Mouse (Mus musculus) adrenal gland, adult 18-20 months (tissue): ENCODE measurements around the gene Cldn16. TPM values are rescaled to one million over a fixed set of nuclear protein-coding genes. Genes with fewer than 3 reads are reported as not detected.
"Not testable (repeated sequence)": the region's sequence is repeated elsewhere in the genome, so short reads cannot be mapped to it uniquely, and the experiment has no call there.

Source experiments
- DNase-seq, 2 experiments: peaks; one replicate each; pipeline ENCODE4 v3.0.0; 2021 to 2022; ENCODE audit warnings: low spot score in 2 of 2
- long read RNA-seq, 2 experiments: library from polyadenylated mRNA; stranded (forward); transcript quantifications; one replicate each; pipeline ENCODE4 v2.0.0; 2021
- total RNA-seq, 2 experiments: library from RNA; stranded (reverse); gene quantifications; 1 replicate in 1 of 2; 2 replicates in 1 of 2; pipeline ENCODE4 v1.2.3; 2021

Cldn16 gene
- total RNA-seq: not detected
- long read RNA-seq, experiment 1: 0 reads
- long read RNA-seq, experiment 2: 0 reads

DNA sequence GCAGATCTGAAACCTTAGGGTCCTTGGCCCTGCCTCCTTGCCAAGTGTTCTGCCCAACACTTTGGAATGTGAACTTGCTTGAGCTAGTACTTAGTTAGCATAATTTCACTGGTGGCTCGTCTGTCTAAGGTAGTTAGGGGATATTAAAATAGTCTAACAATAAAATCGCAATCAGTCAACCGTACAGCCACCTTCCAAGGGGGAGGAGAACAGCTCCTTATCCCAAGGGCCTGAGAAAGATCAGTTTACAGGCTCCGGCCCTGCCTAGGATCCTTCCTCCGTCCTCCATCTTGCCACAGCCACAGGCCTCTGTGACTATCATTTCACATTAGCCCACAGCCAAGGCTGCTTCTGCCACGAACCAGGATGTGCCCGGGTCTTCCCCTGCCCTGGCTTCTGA is at the start of gene Cldn16:
TSS of gene Cldn16 (plus strand) at position 301 of the 400 bp plus-strand sequence.
- DNase-seq: no peak

DNA sequence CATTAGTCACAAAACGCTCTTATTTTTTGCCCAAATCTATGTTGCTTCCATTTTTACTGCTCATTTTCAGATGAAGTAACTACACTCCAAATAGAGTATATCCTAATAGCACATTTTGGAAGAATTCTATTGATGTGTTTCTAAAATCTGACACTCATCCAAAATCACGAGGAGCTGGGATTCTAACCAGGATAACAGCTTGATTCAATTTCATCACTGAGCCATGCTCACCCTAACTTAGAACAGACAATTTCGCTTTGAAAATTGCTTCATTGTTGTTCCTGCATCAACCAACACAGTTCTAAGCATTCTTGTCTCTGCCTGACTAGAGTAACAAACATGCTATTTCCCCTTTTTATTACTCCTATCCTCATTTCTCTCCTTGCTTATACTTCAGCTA is 44.3 kb upstream of the Cldn16 start:
- DNase-seq: no peak

DNA sequence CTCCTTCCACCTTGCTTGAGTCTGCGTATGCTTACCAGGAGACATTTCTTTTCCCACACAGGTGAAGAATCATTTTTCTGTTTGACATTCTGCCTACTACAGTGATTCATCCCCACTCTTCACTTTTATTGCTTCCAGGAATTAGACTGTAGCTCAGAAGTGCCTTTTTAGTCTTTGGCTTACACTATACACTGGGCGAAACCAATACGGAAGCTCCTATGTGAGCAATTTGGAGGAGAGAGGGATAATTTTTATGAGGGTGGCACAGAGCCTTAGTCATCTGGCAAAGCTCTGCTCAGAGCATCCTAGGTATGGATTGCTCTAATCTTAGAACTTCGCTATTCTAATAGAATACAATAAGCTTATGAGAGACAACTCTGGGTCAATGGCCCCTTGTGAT is 40.9 kb upstream of the Cldn16 start:
- no peak for DNase-seq

DNA sequence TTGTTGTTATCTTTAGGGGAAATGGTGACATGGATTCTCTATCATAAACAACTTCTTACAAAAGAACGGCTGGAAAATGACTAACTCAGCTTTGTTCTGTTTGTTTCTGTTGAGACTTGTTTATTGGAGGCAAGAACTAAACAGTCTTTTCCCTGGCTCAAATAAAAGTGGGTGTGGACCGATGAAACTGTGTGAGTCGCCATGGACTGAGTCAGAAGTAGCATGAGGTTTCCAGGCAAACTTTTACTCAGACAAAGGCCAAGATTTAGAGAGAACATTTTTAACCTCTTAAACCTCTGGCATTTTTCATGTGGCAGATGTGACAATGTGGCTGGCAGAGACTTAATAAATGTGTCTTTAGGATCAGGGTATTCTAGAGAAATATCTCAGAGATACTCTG is 32.7 kb upstream of the Cldn16 start:
- DNase-seq: no peak

DNA sequence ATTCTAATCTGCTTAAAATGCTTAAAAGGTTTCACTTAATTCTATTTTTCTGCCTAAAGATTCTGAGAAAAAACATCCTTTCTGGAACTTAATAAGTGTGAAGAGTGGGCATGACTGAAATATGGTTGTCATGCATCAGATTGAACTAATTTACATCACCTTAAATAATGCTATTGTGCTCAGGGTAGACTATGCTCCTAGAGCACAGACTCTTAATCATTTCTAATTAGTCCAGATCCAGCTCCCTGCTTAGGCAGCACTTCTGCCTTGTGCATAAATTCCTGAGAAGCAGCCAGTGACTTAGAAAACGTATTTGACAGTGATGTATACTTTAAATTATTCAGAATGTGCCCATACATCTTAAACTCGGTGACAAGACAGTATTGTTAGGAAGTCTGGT is 29.4 kb upstream of the Cldn16 start:
- no peak for DNase-seq

DNA sequence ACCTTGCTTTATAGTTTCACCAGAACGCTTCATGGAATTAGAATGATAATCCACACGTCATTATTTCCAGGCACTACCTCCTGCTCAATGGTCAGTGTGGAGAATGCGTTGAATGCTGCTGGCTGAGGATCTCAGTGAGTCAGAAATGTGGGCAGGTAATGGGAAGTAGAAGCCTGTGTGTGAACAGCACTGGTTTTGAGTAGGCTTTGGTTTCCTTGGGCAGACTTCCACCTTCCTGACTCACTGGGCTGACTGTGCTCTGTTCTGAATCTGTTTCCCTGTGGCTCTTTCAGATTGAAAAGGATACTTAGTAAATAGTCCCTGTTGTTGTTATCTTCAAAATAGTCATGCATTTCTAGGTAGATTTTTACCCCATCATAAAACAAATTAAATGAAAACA is 22.9 kb upstream of the Cldn16 start:
- DNase-seq: no peak

DNA sequence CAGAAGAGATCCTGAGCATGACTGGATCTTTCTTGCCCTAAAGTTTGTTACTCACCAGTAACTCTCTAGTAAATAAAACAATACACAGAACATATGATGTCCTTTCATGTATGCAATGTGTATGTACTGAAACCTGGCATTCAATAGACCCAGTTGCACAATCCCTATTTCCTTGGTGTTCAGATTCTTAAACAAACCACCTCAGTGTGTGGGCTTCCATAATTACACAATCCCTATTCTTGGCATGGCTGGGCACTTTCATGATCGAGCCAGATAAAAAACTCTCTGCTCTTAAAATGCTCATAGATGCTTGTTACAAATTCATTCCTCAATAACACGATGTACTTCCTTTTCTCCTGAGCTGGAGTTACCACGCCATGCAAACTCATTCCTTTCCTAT is 21.8 kb upstream of the Cldn16 start:
- DNase-seq: no peak

DNA sequence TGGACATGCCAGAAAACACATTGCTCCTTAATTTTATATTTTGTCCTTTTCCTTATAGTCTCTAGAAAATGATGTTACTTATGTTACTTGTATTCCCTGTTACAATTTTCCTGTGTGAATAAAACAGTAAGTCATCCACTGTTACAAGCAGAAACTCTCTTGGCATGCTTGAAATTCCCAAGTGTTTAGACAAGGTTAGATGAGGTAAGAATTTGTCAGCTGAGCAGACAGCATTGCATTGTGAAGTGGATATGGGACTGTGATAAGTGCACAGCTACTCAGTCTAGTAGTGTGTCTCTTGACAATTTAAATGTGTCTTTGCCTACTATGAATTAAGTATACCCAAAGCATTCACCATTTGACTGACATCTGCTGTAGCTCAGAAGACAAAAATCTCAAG is 18.1 kb upstream of the Cldn16 start:
- DNase-seq: no peak

DNA sequence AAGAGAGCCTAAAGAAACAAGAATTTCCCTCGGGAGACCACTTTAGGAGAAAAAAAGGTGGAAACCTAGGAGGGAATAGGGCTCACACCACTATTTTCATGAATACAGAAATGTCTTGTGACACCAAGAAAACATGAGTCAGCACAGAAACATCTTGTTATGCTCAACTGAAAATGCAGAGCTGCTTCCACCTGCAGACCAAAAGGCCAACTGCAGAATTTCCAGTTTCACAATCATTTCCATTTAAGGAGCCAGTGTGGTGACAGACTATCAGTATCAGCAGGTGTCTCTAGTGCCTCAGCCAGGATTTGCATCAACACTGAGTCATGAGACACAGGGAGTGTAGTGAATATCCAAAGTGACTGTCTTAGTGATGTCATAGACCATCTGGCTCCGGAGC is 15.3 kb upstream of the Cldn16 start:
- no peak for DNase-seq

DNA sequence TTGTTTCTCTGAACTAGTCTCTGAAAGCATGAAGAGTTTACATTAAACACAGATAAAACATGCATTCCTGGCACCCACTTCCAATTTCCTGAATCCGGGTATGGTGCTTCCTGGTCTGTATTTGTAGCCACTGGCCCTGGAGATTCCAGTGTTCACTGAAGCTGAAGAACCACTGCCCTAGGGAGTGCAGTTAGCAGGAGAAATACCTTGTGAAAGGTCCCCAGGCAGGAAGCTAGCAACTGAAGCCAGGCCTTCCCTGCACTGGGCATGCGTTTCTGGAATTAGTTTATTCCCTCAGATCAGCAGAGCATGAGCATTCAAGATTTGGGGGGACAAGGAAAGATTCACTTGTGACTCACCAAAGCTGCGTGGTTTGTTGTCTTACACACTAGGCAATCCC is 8.8 kb upstream of the Cldn16 start:
- DNase-seq: no peak

DNA sequence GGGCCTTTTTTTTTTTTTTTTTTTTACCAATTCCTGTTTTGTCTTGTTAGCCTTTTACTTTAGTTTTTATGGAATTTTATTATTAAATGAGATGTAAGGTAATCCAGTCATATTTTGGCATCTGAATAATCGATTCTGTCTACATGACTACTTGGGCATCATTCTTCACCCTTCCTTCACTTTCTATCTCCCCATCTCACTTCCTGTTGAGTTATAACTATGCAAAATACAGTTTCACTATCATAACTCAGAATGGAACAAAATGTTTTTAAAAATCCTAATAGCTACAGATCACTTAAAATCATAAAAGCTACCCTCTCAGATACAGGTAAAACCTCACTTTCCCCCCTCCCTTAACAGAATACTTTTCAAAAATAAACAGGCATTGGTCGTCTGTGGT is 6.8 kb upstream of the Cldn16 start:
- no peak for DNase-seq

DNA sequence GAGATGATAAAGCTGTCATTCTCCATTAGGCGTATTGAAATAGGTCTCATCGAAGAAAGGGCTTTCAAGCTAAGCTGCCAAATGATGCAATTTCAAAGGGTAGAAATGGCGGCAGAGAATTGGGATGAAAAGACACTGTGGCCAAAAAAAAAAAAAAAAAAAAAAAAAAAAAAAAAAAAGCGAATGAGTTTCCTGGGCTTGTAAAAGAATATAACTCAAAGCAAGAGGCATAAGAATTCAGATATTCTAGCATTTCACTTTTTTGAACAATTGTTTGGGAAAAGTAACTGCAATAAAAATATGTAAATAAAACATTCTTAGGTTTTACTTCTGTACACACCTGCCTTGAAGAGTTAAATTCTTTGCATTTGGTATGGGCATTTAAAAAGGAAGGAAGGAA is 3.6 kb downstream of the Cldn16 start:
- DNase-seq: no peak

DNA sequence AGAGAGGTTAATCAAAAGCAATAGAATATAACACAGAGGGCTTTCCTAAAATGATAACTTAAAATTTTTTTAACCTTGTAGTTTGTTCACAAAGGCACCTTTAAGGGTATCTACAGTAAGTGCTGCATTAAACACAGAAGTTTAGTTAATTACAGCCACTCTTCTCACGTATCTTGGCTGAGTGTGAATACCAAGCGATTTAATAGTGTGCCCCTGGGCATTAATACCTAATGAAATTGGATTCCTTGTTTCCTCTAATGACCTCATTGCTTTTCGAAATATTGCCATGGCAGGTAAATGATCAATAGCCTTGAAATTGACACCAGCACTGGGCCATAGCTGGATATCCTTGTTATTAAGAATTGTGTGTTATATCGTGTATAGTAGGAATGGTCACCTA is 8.3 kb downstream of the Cldn16 start:
- no peak for DNase-seq

DNA sequence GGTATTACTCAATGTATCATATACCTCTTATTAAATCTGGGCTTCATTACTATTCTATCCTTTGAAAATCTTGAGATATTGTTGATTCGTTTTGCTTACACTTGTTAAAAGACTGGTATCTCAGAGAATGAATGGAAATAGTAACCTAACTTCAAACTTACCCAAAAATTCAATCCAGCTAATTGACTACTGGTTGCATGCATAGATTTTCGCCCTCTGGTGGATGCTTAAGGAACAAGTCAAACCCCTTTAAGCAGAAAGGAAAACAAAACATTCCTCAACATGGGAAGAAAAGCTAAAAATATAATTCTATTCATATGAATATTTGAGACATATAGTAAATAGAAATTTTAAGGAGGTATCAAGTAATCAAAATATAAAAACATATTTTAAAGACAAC is 32.8 kb downstream of the Cldn16 start:
- DNase-seq: no peak

DNA sequence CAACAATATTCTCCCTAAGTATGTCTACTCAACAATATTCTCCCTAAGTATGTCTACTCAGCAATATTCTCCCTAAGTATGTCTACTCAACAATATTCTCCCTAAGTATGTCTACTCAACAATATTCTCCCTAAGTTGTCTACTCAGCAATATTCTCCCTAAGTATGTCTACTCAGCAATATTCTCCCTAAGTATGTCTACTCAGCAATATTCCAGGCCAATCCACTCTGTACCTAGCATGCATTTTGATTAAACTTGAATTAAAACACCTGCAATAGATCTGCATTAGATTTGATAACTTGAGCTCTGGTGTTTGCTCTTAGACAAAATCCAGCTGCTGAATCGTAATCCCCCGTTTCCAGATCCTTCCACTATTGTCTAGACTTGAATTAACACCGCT is 36.8 kb downstream of the Cldn16 start:
- not testable (repeated sequence) for DNase-seq

DNA sequence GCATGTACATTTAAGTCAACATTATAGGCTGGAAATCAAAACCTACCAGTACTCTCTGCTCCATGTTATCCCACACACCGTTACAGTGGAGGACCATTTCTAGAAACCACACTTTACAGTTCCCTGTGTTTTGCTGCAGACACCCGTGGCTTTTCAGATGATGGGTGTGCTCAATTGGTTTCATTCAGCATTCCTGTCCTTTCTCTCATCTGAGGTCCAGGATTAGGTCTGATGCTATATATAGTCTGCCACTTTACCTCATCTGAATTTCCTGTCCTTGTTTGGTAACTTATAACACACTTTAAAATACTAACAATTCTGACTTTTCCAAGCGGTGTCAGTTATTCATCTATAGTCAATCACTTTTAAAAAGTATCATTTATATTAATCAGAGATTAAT is 37.8 kb downstream of the Cldn16 start:
- DNase-seq: no peak

DNA sequence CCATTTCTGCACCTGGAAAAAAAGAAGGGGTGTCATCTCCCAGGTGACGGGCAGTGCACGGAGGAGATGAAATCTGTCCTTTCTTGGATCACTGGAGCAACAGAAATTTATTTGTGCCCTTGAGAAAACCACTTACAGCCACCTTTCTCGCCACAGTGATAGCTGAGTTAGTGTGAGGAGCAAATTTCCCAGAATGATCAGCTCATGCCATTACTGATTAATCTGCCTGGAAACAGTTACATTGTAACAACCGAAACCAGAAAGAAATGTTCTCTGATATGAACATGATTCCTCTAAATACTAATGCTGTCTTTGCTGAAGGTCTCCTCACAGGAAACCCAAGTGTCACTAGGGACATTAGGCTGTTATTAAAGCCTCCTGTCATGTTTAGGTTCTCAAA is 42.0 kb downstream of the Cldn16 start:
- DNase-seq: no peak

DNA sequence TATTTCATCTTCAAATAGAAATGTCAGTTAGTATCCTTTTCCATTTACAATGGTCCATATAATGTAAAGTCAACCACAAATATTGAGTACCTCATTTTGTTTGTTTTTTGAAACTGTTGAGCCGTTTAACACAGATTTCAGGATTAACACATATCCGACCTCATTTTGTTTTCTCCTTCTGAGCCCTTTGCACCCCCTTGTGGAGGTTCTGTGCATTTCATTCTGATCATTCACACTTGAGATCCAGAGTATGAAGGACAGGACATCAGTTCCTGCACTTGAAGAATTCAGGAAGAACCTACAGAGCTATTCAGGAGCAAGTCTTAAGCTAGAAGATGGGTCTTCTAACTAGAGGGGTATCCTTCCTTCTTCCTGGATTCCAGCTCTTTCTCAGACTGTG is 56.7 kb downstream of the Cldn16 start:
- DNase-seq: peak in 1 of 2 experiments; percentile 12

DNA sequence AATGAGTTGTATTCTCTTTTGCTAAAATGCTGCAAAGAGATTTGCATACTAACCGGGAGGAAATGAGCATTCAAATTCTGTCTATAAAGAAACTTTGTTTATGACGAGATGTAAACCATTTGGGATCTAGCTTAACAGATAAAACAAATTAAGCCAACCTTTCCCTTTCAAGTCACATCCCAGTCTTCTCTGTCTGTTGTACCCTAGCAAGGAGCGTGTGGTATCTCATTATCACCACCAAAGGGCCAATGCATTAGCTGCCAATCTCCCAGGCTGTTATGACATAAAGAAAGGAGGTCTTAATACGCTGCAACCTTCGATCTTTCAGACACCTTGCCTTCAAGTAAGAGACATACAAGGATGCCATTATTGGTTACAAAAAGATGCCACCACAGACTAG is 62.9 kb downstream of the Cldn16 start:
- no peak for DNase-seq

DNA sequence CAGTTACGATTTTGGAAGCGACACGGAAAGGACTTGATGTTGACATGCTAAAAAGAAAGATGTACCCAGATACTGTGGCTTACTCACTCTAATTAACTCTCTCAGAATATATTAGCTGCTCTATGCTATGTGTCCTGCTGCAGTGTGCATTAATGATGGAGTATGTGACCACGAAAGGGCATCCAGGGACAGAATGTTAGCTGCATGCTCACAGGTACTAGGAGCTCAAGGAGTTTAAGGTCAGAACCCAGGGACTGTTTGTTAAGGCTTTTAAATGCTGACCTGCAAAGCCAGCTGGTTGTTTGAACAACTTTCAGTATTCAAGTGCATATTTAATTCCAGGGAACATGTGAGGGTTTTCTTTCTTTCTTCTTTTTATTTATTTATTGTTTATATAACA is 63.7 kb downstream of the Cldn16 start, which contains the start of gene Tmem207:
TSS of gene Tmem207 (minus strand) at position 101 of the 400 bp plus-strand sequence.
- DNase-seq: no peak

DNA sequence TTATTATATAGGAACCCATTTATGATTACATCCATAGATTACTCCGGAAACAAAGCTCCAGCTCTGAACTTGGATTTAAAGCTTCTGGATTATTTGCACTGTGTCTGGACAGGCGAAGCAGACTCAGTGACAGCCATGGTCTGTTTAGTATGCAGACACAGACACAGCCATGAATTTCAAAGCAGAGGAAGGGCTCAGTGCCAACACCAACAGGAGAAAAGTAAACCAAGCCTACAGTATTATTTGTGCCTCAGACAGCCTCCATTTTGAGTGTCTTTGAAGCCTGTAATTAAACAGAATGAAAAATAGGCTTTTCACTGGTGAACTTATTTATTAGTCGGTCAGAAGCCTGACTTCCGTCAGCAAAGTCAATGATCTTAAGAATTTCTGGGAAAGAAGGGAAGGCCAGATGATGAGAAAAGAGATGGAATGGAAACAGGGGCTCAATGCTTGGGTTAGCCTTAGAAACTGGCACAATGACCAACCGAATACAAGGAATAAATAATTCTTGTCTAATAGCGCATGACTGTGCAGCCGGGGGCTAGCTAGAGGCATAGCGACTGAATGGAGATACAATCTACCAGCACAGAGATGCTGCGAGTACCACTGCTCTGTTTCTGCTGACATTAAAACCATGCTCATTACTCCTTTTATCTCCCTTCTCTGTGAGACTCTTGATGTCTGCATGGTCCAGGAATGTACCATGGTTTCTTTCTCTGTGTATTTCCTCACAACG is 65.2 kb downstream of the Cldn16 start:
- DNase-seq: no peak

DNA sequence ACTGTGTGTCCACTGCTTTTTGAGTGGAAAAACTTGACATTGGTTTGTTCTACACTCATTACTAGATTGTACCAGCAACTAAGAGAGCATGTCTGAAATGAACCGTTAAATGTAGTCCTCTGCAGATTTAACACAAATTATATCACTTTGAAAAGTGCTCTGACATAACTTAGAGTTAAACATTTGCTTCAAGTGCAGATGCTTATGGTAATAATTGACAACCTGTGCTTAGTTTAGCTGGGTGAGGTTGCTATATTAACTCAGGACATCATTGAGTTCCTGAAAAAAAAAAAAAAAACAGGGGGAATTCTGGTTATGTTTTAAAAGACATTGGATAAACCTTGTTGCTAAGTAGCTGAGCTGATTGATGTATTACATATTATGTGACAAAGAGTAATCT is 67.5 kb downstream of the Cldn16 start:
- no peak for DNase-seq

DNA sequence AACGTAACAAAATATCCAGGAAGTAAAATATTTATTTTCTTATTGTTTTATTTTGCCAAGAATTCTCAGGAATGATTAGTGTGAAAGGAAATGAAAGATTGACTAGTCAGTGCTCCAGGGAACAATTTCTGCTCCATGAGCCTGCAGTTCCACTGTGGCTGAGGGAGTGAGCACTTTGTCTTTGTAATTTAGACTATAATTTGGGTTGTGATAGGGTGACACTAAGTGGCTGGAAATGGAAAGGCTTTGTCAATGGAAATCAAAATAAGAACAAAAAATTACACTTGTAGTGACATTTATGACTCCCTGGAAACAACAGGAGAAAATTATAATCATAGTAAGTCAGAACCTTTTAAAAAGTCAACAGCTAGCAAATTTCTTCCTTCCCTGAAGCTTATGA is 69.4 kb downstream of the Cldn16 start:
- no peak for DNase-seq
